Mouse (Mus musculus): ENCODE measurements at regions not wholly inside any gene's neighbourhood (a gene's known extent, or its start where the extent isn't known, plus 50 kb on each side); places are given as distances from the start of the nearest gene placed in this dataset.

DNA sequence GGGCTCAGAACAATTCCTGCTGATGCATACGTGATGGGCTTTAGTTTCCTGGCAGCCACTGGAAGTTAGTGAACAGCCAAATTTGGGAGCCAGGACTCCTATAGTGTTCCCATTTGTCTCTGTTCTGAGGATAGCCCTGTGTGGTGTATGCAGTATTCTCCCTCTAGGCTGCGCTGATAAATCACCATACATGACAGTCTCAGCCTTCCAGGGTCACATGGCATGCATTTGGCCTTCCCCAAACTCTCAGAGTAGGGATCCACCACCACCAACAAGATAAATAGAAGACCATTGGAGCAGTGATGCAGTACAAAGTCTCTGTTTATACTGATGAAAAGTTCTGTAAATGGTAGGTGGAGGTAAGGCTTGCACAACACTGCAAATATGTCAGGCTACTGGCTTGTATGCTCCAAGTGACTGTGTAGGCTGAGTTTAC, 68.4 kb upstream of the Helt start:
- TF ChIP-seq CHD2 (IDR thresholded peaks at IDR 0.05; ENCODE audit: low read depth, low read length) (no peak), ZC3H11A (IDR thresholded peaks at IDR 0.05; ENCODE audit: borderline replicate concordance, low read depth, low read length) (no peak), ZNF384 (IDR thresholded peaks at IDR 0.05; ENCODE audit: low read depth, low read length) (no peak), MAFK (IDR thresholded peaks at IDR 0.05; ENCODE audit: insufficient read depth, low read depth, low read length) (no peak), HCFC1 (IDR thresholded peaks at IDR 0.05; ENCODE audit: borderline replicate concordance, insufficient read depth, low read length) (no peak)

Measured in ES-E14 (cell line).